24 mouse cellular contexts compared by ENCODE assay signal in genomic region chr17:24402371-24402770, GRCm38 (mm10). TPM values are rescaled to one million over a fixed set of nuclear protein-coding genes. Genes with fewer than 3 reads are reported as not detected.
A peak's percentile ranks its signal among the peaks of the same experiment; 100 is the strongest.
DNase-seq lines count a peak whose midpoint lies in the region; ATAC-seq and TF ChIP-seq lines count a peak whose summit lies in the region.
"Had no signal": no experiment of that assay in that cellular context is flagged by ENCODE, and none has a peak within 500 bp of the region (broad histone marks: within the 10 kb centered on the region; RNA-seq: fewer than 3 reads in every experiment).

No protein-coding gene starts in this region.

- 71% methylated on average over 3 of the region's 3 CpGs for WGBS in heart, embryonic 14.5 days
- 64% methylated on average over 3 of the region's 3 CpGs for WGBS in heart, adult 2 months
- 74% methylated on average over 3 of the region's 3 CpGs for WGBS in lung, embryonic 14.5 days
- 75% methylated on average over 3 of the region's 3 CpGs for WGBS in stomach, embryonic 15.5 days

- no peaks in the 10 kb centered on the region for H3K9me3 ChIP-seq in heart, embryonic 14.5 days (ENCODE audit: control insufficient read depth, low read length)
- H3K9me3 ChIP-seq in lung, embryonic 14.5 days (ENCODE audit: low read depth, low read length), result no peaks in the 10 kb centered on the region
- H3K9me3 ChIP-seq in stomach, embryonic 15.5 days, result no peaks in the 10 kb centered on the region
- H3K9me3 ChIP-seq: hindbrain, embryonic 12.5 days; neural tube, embryonic 13.5 days had no signal

- no peak overlapping the region for H3K9ac ChIP-seq in heart, embryonic 14.5 days (ENCODE audit: low read length)
- no peak overlapping the region for H3K9ac ChIP-seq in heart, adult 2 months (ENCODE audit: low read depth, low read length)
- H3K9ac ChIP-seq in lung, embryonic 14.5 days, result no peak overlapping the region
- no peak overlapping the region for H3K9ac ChIP-seq in stomach, embryonic 15.5 days
- H3K9ac ChIP-seq: hindbrain, embryonic 12.5 days; liver, postnatal 0 days; neural tube, embryonic 13.5 days had no signal

- no peak for DNase-seq in heart, adult 2 months
- peak; percentile 7 for DNase-seq in lung, embryonic 14.5 days
- no peak for DNase-seq in lung, postnatal 10 days
- DNase-seq in adrenal gland, adult 2 months, result peak; percentile 93
- no peak for DNase-seq in gastrocnemius, postnatal 36 days
- DNase-seq: cerebellum, adult 18-20 months; cerebellum, postnatal 36 days; gastrocnemius, adult 2 months; heart, adult 18-20 months; kidney, postnatal 10 days; liver, postnatal 0 days; lung, postnatal 36 days; thymus, adult 18-20 months had no signal

- 0 out of 2 replicates have a peak, but pooled peaks have one; percentile 21 for ATAC-seq in heart, embryonic 14.5 days (ENCODE audit: insufficient number of reproducible peaks, insufficient read depth, low FRiP score, low read depth)
- ATAC-seq in lung, embryonic 14.5 days (ENCODE audit: insufficient read depth), result no peak
- peak; percentile 63; the same call in 1 of the 2 replicates for ATAC-seq in stomach, embryonic 15.5 days (ENCODE audit: insufficient read depth, low FRiP score, low read depth)
- ATAC-seq in activated CD4-positive, CD25-positive, alpha-beta regulatory T cell, adult 4 months, result no peak
- ATAC-seq: forebrain, embryonic 16.5 days; inflammation-experienced regulatory T-cells, adult 6 months; liver, postnatal 0 days had no signal

- no peak overlapping the region for H3K4me2 ChIP-seq in heart, embryonic 14.5 days (ENCODE audit: low read length)
- no peak overlapping the region for H3K4me2 ChIP-seq in lung, embryonic 14.5 days
- H3K4me2 ChIP-seq in stomach, embryonic 15.5 days, result no peak overlapping the region
- H3K4me2 ChIP-seq: hindbrain, embryonic 12.5 days; neural tube, embryonic 13.5 days had no signal

- H3K27ac ChIP-seq in heart, embryonic 14.5 days (replicated peaks in 1 of 2; ENCODE audit: control insufficient read depth in 1 of 2, insufficient read depth in 1 of 2, low read depth in 2 of 2, low read length in 2 of 2), result no peak overlapping the region
- H3K27ac ChIP-seq in heart, adult 2 months, result no peak overlapping the region
- no peak overlapping the region for H3K27ac ChIP-seq in lung, embryonic 14.5 days (ENCODE audit: low read depth)
- H3K27ac ChIP-seq in stomach, embryonic 15.5 days, result no peak overlapping the region
- H3K27ac ChIP-seq: gastrocnemius, adult 2 months; hindbrain, embryonic 12.5 days; neural tube, embryonic 13.5 days had no signal

- TF ChIP-seq EP300 in heart, adult 2 months (IDR thresholded peaks at IDR 0.05; ENCODE audit: insufficient read depth, low read depth, low read length), result no peak

- H3K4me1 ChIP-seq in heart, embryonic 14.5 days (ENCODE audit: control insufficient read depth in 2 of 2, insufficient read depth in 2 of 2, low read length in 2 of 2), result no peaks in the 10 kb centered on the region
- no peaks in the 10 kb centered on the region for H3K4me1 ChIP-seq in heart, adult 2 months (ENCODE audit: control insufficient read depth, insufficient read depth, low read length)
- H3K4me1 ChIP-seq in lung, embryonic 14.5 days (ENCODE audit: insufficient read depth), result no peaks in the 10 kb centered on the region
- no peaks in the 10 kb centered on the region for H3K4me1 ChIP-seq in stomach, embryonic 15.5 days
- H3K4me1 ChIP-seq: hindbrain, embryonic 12.5 days; neural tube, embryonic 13.5 days had no signal

- intact Hi-C loops in heart, adult 2 months (cut with DNase I), result no loop called here
- intact Hi-C loops in gastrocnemius, postnatal 36 days (cut with DNase I), result no loop called here

- peaks cover 61% of the 10 kb centered on the region for H3K36me3 ChIP-seq in heart, embryonic 14.5 days (ENCODE audit: control insufficient read depth, insufficient read depth, low read length)
- no peaks in the 10 kb centered on the region for H3K36me3 ChIP-seq in heart, adult 2 months (ENCODE audit: control insufficient read depth, insufficient read depth, low read length)
- peaks cover 22% of the 10 kb centered on the region; the same call in 1 of the 2 replicates for H3K36me3 ChIP-seq in lung, embryonic 14.5 days (ENCODE audit: insufficient read depth)
- H3K36me3 ChIP-seq in stomach, embryonic 15.5 days, result peaks cover 6% of the 10 kb centered on the region; the same call in 1 of the 2 replicates

- H3K4me3 ChIP-seq in heart, embryonic 14.5 days (ENCODE audit: control insufficient read depth in 1 of 2, insufficient read depth in 1 of 2, low read depth in 1 of 2, low read length in 2 of 2), result no peak overlapping the region
- H3K4me3 ChIP-seq in heart, adult 2 months, result no peak overlapping the region
- H3K4me3 ChIP-seq in lung, embryonic 14.5 days (ENCODE audit: low read depth, low read length), result no peak overlapping the region
- no peak overlapping the region for H3K4me3 ChIP-seq in stomach, embryonic 15.5 days (replicated peaks)
- H3K4me3 ChIP-seq: gastrocnemius, adult 2 months; hindbrain, embryonic 12.5 days; neural tube, embryonic 13.5 days had no signal

- TF ChIP-seq CTCF in heart, adult 2 months (IDR thresholded peaks at IDR 0.05), result no peak
- no peak for TF ChIP-seq CTCF in lung, embryonic 14.5 days (IDR thresholded peaks at IDR 0.05; ENCODE audit: low read depth)

- H3K27me3 ChIP-seq in heart, embryonic 14.5 days (ENCODE audit: control insufficient read depth, insufficient read depth, low read length), result no peaks in the 10 kb centered on the region
- H3K27me3 ChIP-seq in heart, adult 2 months (ENCODE audit: control insufficient read depth, insufficient read depth, low read length), result no peaks in the 10 kb centered on the region
- H3K27me3 ChIP-seq in lung, embryonic 14.5 days (ENCODE audit: insufficient read depth, low read length), result no peaks in the 10 kb centered on the region
- no peaks in the 10 kb centered on the region for H3K27me3 ChIP-seq in stomach, embryonic 15.5 days (replicated peaks)
- H3K27me3 ChIP-seq: CH12.LX; hindbrain, embryonic 12.5 days; neural tube, embryonic 13.5 days had no signal

- H3K79me2 ChIP-seq in heart, adult 2 months (replicated peaks; ENCODE audit: control insufficient read depth, insufficient read depth, low read length), result no peaks in the 10 kb centered on the region

- no peak for TF ChIP-seq POLR2A in heart, adult 2 months (IDR thresholded peaks at IDR 0.05; ENCODE audit: insufficient read depth, low read depth, low read length)

RNA-seq across cellular contexts. Expression of gene Rnps1, which starts 12.0 kb away (rescaled TPM):
- 196 and 203 TPM in 2 replicates for polyA plus RNA-seq in heart, embryonic 14.5 days (2014; fragmentation: Nextera tagmentation; extraction: Ambion mirVana)
- total RNA-seq in heart, adult 2 months (2021), result 10 to 100 TPM; 60.0 to 62.7 TPM
- 83.0 and 107 TPM in 2 replicates for polyA plus RNA-seq in heart, adult 2 months (2012; rRNA removed)
- polyA plus RNA-seq in lung, embryonic 14.5 days (2014; fragmentation: Nextera tagmentation; extraction: Ambion mirVana), result 282 and 292 TPM in 2 replicates
- total RNA-seq in adrenal gland, adult 2 months (2021), result 10 to 100 TPM; 61.4 to 70.3 TPM
- polyA plus RNA-seq in adrenal gland, adult 2 months (2012; rRNA removed), result 84.4 and 95.2 TPM in 2 replicates
- 230 and 250 TPM in 2 replicates for polyA plus RNA-seq in stomach, embryonic 15.5 days (2015; fragmentation: Nextera tagmentation; extraction: Ambion mirVana)
- polyA plus RNA-seq in activated CD4-positive, CD25-positive, alpha-beta regulatory T cell, adult 4 months (2017; shearing (Covaris generic)), result 100 to 1,000 TPM; 114 to 119 TPM
- total RNA-seq in gastrocnemius, postnatal 36 days (2021), result 10 to 100 TPM; 41.7 to 48.3 TPM

RNA-seq across cellular contexts. Expression of gene Eci1, which starts 24.1 kb away (rescaled TPM):
- 283 and 294 TPM in 2 replicates for polyA plus RNA-seq in heart, embryonic 14.5 days (2014; fragmentation: Nextera tagmentation; extraction: Ambion mirVana)
- total RNA-seq in heart, adult 2 months (2021), result 100 to 1,000 TPM; 421 to 487 TPM
- 414 and 486 TPM in 2 replicates for polyA plus RNA-seq in heart, adult 2 months (2012; rRNA removed)
- 79.8 and 80.8 TPM in 2 replicates for polyA plus RNA-seq in lung, embryonic 14.5 days (2014; fragmentation: Nextera tagmentation; extraction: Ambion mirVana)
- 100 to 1,000 TPM; 303 to 325 TPM for total RNA-seq in adrenal gland, adult 2 months (2021)
- polyA plus RNA-seq in adrenal gland, adult 2 months (2012; rRNA removed), result 163 and 182 TPM in 2 replicates
- 137 and 157 TPM in 2 replicates for polyA plus RNA-seq in stomach, embryonic 15.5 days (2015; fragmentation: Nextera tagmentation; extraction: Ambion mirVana)
- polyA plus RNA-seq in activated CD4-positive, CD25-positive, alpha-beta regulatory T cell, adult 4 months (2017; shearing (Covaris generic)), result 10 to 100 TPM; 57.0 to 77.2 TPM
- total RNA-seq in gastrocnemius, postnatal 36 days (2021), result 100 to 1,000 TPM; 129 to 179 TPM

RNA-seq across cellular contexts. Expression of gene Dnase1l2, which starts 40.5 kb away (rescaled TPM):
- polyA plus RNA-seq in heart, embryonic 14.5 days (2014; fragmentation: Nextera tagmentation; extraction: Ambion mirVana), result 1.5 and 2.4 TPM in 2 replicates
- total RNA-seq in heart, adult 2 months (2021), result 1 to 10 TPM in 1 of 2 experiments, under 1 TPM in 1; 0.65 to 1.5 TPM
- 5.2 and 7.2 TPM in 2 replicates for polyA plus RNA-seq in heart, adult 2 months (2012; rRNA removed)
- 1.8 and 2.6 TPM in 2 replicates for polyA plus RNA-seq in lung, embryonic 14.5 days (2014; fragmentation: Nextera tagmentation; extraction: Ambion mirVana)
- 1 to 10 TPM; 2.1 to 3.7 TPM for total RNA-seq in adrenal gland, adult 2 months (2021)
- polyA plus RNA-seq in adrenal gland, adult 2 months (2012; rRNA removed), result 1.8 and 4.1 TPM in 2 replicates
- 2.7 and 4.6 TPM in 2 replicates for polyA plus RNA-seq in stomach, embryonic 15.5 days (2015; fragmentation: Nextera tagmentation; extraction: Ambion mirVana)
- 1 to 10 TPM; 1.9 to 3.6 TPM for polyA plus RNA-seq in activated CD4-positive, CD25-positive, alpha-beta regulatory T cell, adult 4 months (2017; shearing (Covaris generic))
- under 1 TPM; 0.49 to 0.99 TPM for total RNA-seq in gastrocnemius, postnatal 36 days (2021)

RNA-seq across cellular contexts. Expression of gene Abca3, which starts 50.6 kb away (rescaled TPM):
- polyA plus RNA-seq in heart, embryonic 14.5 days (2014; fragmentation: Nextera tagmentation; extraction: Ambion mirVana), result 8.5 and 8.6 TPM in 2 replicates
- total RNA-seq in heart, adult 2 months (2021), result 10 to 100 TPM; 12.1 to 12.6 TPM
- polyA plus RNA-seq in heart, adult 2 months (2012; rRNA removed), result 13.4 and 15.7 TPM in 2 replicates
- polyA plus RNA-seq in lung, embryonic 14.5 days (2014; fragmentation: Nextera tagmentation; extraction: Ambion mirVana), result 16.2 and 17.4 TPM in 2 replicates
- 10 to 100 TPM; 22.8 to 24.0 TPM for total RNA-seq in adrenal gland, adult 2 months (2021)
- polyA plus RNA-seq in adrenal gland, adult 2 months (2012; rRNA removed), result 26.4 and 33.6 TPM in 2 replicates
- 11.9 TPM in 2 replicates for polyA plus RNA-seq in stomach, embryonic 15.5 days (2015; fragmentation: Nextera tagmentation; extraction: Ambion mirVana)
- 10 to 100 TPM; 15.8 to 20.0 TPM for polyA plus RNA-seq in activated CD4-positive, CD25-positive, alpha-beta regulatory T cell, adult 4 months (2017; shearing (Covaris generic))
- total RNA-seq in gastrocnemius, postnatal 36 days (2021), result 1 to 10 TPM; 6.5 to 7.4 TPM

RNA-seq across cellular contexts. Expression of gene Abca17, which starts 51.5 kb away (rescaled TPM):
- polyA plus RNA-seq in heart, embryonic 14.5 days (2014; fragmentation: Nextera tagmentation; extraction: Ambion mirVana), result 0.07 TPM in 1 of 2 replicates, not detected in the other
- not detected for total RNA-seq in heart, adult 2 months (2021)
- not detected in 2 replicates for polyA plus RNA-seq in heart, adult 2 months (2012; rRNA removed)
- polyA plus RNA-seq in lung, embryonic 14.5 days (2014; fragmentation: Nextera tagmentation; extraction: Ambion mirVana), result not detected in 2 replicates
- total RNA-seq in adrenal gland, adult 2 months (2021), result under 1 TPM; 0.09 to 0.10 TPM
- polyA plus RNA-seq in adrenal gland, adult 2 months (2012; rRNA removed), result not detected in 2 replicates
- polyA plus RNA-seq in stomach, embryonic 15.5 days (2015; fragmentation: Nextera tagmentation; extraction: Ambion mirVana), result 0.09 and 0.23 TPM in 2 replicates
- under 1 TPM in 1 of 2 experiments, not detected in 1; 0.21 TPM for polyA plus RNA-seq in activated CD4-positive, CD25-positive, alpha-beta regulatory T cell, adult 4 months (2017; shearing (Covaris generic))
- total RNA-seq in gastrocnemius, postnatal 36 days (2021), result not detected
- total RNA-seq: CH12.LX; gastrocnemius, adult 2 months; monocyte, adult 5-6 weeks had no signal
- polyA plus RNA-seq: embryonic facial prominence, embryonic 11.5 days; heart, postnatal 0 days; inflammation-experienced regulatory T-cells, adult 6 months; liver, postnatal 0 days had no signal

Comparison
In these comparisons a context has a peak if more than half of its experiments do, and no peak if none do; other contexts are left out.
1. DNase-seq: peak in lung, embryonic 14.5 days (single experiment) and adrenal gland, adult 2 months (single experiment); none in heart, adult 2 months (0 of 2), lung, postnatal 10 days (single experiment) and gastrocnemius, postnatal 36 days (0 of 2).
2. ATAC-seq: peak in heart, embryonic 14.5 days (single experiment) and stomach, embryonic 15.5 days (single experiment); none in lung, embryonic 14.5 days (single experiment) and activated CD4-positive, CD25-positive, alpha-beta regulatory T cell, adult 4 months (single experiment).